Mouse (Mus musculus): ENCODE measurements around the gene Rps16. TPM values are rescaled to one million over a fixed set of nuclear protein-coding genes. Genes with fewer than 3 reads are reported as not detected.

Rps16 gene
- polyA plus RNA-seq (2015; fragmentation: Nextera tagmentation; extraction: Ambion mirVana) = 599 and 651 TPM in 2 replicates

DNA sequence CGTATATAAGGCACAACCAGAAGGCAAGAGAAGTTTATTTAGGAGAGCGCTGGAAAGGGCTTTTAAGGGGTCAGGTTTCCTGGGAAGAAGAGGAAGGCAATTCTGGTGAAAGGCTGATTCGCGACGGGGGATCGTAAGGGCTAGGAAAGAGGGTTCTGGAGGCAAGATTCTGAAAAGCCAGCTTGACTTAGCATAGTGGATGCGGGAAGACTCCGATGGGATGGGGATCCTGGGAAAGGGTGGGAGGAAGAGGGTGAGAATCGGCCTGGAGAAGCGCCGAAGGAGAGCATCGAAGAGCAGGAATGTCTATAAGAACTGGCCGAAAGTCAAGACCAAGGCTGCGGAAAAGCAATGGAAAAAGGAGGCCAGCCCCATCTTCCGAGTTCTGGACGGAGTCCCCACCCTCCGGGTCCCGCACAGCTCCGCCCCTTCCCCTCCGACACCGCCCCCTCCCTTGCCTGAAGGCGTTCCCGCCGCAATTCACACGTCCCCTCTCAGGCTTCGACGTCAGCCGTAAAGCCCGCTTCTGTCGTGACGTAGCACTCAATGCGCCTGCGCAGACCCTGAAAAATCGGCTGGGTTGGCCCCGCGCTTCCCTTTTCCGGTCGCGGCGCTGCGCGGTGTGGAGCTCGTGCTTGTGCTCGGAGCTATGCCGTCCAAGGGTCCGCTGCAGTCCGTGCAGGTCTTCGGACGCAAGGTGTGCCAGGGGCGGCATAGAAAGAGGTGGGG is at the start of gene Rps16:
Gene Rps16, plus strand, starts transcription at position 498 of the 729 bp plus-strand sequence.
- H3K4me1 ChIP-seq = peaks cover 19% of the 10 kb centered on the region
- no peaks in the 10 kb centered on the region for H3K9me3 ChIP-seq
- WGBS = under 1% methylated on average over 50 of the region's 50 CpGs
- peak within 1 kb of the TSS; percentile 88 for H3K4me2 ChIP-seq
- H3K27me3 ChIP-seq (replicated peaks) = no peaks in the 10 kb centered on the region
- peaks cover 37% of the 10 kb centered on the region for H3K36me3 ChIP-seq
- H3K27ac ChIP-seq (replicated peaks) = peak within 1 kb of the TSS; percentile 92
- ATAC-seq (ENCODE audit: extremely low read depth, insufficient number of reproducible peaks, low FRiP score, low TSS enrichment) = peak; percentile 93
- peak within 1 kb of the TSS; percentile 71 for H3K4me3 ChIP-seq
- peak within 1 kb of the TSS; percentile 99 for H3K9ac ChIP-seq

DNA sequence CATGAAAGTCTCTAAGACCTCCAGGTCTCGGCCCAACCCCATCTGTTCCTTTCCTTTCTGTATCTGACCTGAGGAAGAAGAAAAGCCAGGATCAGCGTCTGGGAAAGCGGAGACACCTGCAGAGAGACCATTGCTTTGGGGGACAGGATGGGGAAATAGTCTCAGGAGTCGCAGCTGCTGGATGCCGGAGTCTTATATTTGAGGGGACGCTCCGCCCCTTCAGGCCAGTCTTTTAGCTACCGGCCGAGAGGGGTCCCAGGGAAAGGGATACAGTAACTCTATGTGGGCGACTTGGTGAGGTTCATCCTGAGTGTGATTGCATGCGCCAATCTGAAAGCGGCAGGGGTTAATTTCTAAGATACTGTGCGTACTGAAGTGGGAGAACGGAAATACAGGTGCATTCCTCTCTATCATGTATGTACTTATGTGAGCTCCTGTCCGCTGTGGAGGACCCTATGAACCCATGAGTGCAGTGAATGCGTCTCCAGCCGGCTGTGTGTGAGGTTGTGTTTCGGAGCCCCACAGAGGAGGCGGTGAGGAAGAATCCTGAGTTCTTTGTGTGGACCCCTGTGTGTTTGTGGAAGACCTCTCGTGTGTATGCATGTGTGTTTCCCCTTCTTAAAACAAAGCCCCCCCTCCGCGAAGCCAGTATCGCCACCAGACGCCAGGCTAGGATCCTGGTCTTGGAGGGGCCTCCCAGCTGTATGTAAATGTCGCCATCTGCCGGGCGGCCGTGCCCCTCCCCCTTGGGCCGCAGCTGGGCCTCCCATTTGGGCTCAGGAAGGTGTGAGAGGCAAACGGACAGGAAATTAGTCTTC is 48.6 kb upstream of the Rps16 start, which contains the start of gene Dll3:
Gene Dll3, minus strand, starts transcription at position 623 of the 818 bp plus-strand sequence.
- H3K27ac ChIP-seq (replicated peaks) = no peak within 1 kb of the TSS
- peak within 1 kb of the TSS; percentile 70 for H3K4me2 ChIP-seq
- peak within 1 kb of the TSS; percentile 44 for H3K4me3 ChIP-seq
- 1% methylated on average over 30 of the region's 30 CpGs for WGBS
- peaks cover 22% of the 10 kb centered on the region for H3K36me3 ChIP-seq
- ATAC-seq (ENCODE audit: extremely low read depth, insufficient number of reproducible peaks, low FRiP score, low TSS enrichment) = no peak
- H3K9me3 ChIP-seq = no peaks in the 10 kb centered on the region
- H3K27me3 ChIP-seq (replicated peaks) = peaks cover 70% of the 10 kb centered on the region
- H3K9ac ChIP-seq = peak within 1 kb of the TSS; percentile 74
- peaks cover 15% of the 10 kb centered on the region for H3K4me1 ChIP-seq

DNA sequence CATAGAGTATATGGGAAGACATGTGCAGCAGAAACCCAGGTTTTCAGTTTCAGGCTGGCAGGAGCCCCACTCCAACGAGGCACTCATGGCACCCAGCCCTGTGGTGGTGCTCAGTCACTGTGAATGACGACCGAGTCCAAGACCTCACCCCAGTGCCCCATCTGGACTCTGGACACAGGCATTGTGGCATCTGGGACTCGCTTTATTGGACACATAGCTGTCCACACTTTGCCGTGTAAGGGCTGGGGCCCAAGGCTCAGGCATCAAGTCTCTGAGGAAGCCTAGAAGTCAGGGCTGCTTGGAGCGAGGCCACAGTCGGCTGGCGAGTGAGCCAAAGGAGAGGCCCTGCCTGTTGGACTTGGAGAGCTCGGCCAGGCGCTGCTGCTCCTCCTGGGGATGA is 44.8 kb upstream of the Rps16 start:
- H3K4me3 ChIP-seq = no peak overlapping the region
- no peak overlapping the region for H3K4me2 ChIP-seq
- H3K9ac ChIP-seq = no peak overlapping the region
- peaks cover 59% of the 10 kb centered on the region for H3K36me3 ChIP-seq
- no peaks in the 10 kb centered on the region for H3K9me3 ChIP-seq
- H3K4me1 ChIP-seq = peaks cover 20% of the 10 kb centered on the region
- no peak for ATAC-seq (ENCODE audit: extremely low read depth, insufficient number of reproducible peaks, low FRiP score, low TSS enrichment)
- 83% methylated on average over 10 of the region's 10 CpGs for WGBS
- H3K27me3 ChIP-seq (replicated peaks) = peaks cover 32% of the 10 kb centered on the region
- H3K27ac ChIP-seq (replicated peaks) = no peak overlapping the region

DNA sequence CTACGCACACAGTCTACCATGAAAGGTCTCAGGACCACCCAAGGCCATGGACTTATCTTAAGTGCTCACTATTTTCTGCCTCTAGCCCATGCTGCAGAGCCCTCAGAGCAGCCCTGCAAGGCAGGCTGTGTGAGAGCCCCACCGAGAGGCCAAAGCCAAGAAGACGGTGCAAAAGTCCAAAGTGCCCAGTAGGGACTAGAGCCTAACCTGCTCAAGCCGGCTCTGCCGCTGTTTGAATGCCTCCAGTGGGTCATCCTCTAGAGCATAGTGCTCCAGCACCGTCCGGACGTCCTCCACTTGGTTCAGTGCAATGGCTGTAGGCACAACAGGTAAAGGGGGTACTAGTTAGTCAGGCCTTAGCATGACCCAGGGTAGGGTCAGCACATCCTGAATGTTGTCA is 44.2 kb upstream of the Rps16 start:
- no peaks in the 10 kb centered on the region for H3K9me3 ChIP-seq
- no peak for ATAC-seq (ENCODE audit: extremely low read depth, insufficient number of reproducible peaks, low FRiP score, low TSS enrichment)
- no peak overlapping the region for H3K27ac ChIP-seq (replicated peaks)
- no peak overlapping the region for H3K4me3 ChIP-seq
- 78% methylated on average over 8 of the region's 8 CpGs for WGBS
- H3K4me2 ChIP-seq = no peak overlapping the region
- H3K4me1 ChIP-seq = peaks cover 24% of the 10 kb centered on the region
- H3K36me3 ChIP-seq = peaks cover 59% of the 10 kb centered on the region
- no peak overlapping the region for H3K9ac ChIP-seq
- peaks cover 26% of the 10 kb centered on the region for H3K27me3 ChIP-seq (replicated peaks)

DNA sequence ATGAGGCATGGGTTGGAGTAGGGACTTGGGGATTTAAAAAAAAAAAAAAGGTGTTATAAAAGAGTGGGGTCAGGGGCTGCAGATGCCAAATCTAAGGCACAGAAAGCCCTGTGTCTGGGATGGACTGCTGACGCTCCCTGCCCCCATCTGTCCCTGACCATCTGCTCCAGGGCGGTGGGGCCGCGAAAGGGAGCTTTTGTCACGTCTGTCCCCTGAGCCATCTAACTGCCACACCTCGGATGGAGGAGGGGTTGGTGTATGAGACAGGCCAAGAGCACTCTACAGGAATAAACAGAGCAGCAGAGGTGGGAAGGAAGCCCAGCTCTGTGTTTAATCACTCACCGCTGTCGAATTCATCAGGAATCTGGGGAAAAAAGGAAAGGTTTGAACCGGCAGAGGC is 40.7 kb upstream of the Rps16 start:
- Histone ChIP-seq H3K4me2 (no peak overlapping the region), H3K36me3 (peaks cover 67% of the 10 kb centered on the region), H3K4me3 (no peak overlapping the region), H3K9ac (no peak overlapping the region), H3K27ac (replicated peaks) (no peak overlapping the region), H3K9me3 (no peaks in the 10 kb centered on the region), H3K27me3 (replicated peaks) (no peaks in the 10 kb centered on the region), H3K4me1 (peaks cover 19% of the 10 kb centered on the region)
- WGBS = 61% methylated on average over 9 of the region's 9 CpGs
- no peak for ATAC-seq (ENCODE audit: extremely low read depth, insufficient number of reproducible peaks, low FRiP score, low TSS enrichment)

DNA sequence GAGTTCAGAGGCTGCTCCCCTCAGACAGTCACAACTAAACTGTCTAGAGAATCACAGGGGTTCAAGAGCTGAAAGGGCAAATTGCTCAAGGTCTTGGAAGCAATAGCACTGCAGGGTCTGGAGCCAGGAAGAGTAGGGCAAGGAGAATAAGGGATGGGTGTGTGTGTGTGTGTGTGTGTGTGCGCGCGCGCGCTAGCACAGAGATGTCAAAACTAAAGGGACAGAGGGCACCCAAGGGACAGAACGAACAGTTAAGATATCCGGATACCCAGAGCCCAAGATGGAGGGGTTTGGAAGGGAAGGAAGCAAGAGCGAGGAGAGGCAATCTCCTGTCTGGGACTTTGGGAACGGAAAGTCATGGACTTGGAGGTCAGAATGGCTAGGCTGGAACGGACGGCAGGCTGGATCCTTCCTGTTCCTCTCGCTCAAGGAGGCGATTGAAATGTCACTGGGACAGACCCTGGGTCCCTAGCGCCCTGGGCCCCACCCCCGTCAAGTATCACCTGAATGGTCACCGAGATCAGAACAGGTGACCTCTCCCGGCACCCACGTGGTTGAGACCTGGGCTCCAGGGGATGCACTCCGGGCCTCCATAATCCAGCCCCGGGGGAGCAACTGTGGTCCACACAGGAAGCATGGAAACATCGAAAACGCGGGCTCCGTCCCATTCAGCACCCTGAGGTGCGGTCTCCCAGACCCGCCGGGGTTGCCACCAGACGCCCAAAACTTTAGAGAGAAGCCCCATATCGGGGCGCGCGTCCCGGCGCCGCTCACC is 39.1 kb upstream of the Rps16 start:
- H3K4me1 ChIP-seq = peaks cover 19% of the 10 kb centered on the region
- no peaks in the 10 kb centered on the region for H3K27me3 ChIP-seq (replicated peaks)
- H3K4me3 ChIP-seq = peak overlapping the region; percentile 93
- WGBS = 4% methylated on average over 35 of the region's 35 CpGs
- H3K36me3 ChIP-seq = peaks cover 67% of the 10 kb centered on the region
- peak overlapping the region; percentile 92 for H3K4me2 ChIP-seq
- H3K27ac ChIP-seq (replicated peaks) = peak overlapping the region; percentile 57
- no peaks in the 10 kb centered on the region for H3K9me3 ChIP-seq
- ATAC-seq (ENCODE audit: extremely low read depth, insufficient number of reproducible peaks, low FRiP score, low TSS enrichment) = peak; percentile 27; the same call in 1 of the 2 replicates
- H3K9ac ChIP-seq = peak overlapping the region; percentile 92

DNA sequence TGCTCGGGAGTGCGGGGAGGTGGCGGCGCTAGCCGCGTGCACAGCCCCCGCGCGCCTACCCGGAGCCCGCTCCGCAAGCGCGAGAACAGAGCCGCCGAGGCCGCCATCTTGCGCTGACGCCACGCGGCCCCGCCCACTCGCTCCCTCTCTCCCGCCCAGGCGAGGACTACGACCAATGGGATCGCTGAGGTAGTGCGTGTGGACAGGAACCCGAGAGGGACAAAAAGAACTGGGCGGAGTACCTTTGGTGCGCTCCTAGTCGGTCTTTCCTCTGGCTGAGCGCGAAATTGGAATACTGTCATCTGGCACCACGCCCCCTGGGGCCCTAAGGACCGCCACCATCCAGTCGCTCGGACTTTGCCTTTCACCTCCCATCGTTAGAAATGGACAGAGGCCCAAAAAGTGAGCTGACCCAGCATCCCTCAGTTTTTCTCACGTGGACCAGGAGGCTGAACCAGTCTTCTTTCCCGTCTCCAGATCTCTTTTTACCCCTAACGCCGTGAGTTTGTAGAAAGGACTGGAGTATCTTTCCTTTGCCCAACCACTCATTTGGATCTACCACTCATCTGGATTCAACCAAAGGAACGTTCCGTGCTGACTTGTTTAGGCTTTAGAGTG is 38.4 kb upstream of the Rps16 start, which contains the start of gene Timm50:
Gene Timm50, minus strand, starts transcription at position 147 of the 618 bp plus-strand sequence.
- peak; percentile 92 for ATAC-seq (ENCODE audit: extremely low read depth, insufficient number of reproducible peaks, low FRiP score, low TSS enrichment)
- Histone ChIP-seq H3K27me3 (replicated peaks) (no peaks in the 10 kb centered on the region), H3K9ac (peak within 1 kb of the TSS; percentile 92), H3K4me3 (peak within 1 kb of the TSS; percentile 93), H3K4me2 (peak within 1 kb of the TSS; percentile 92), H3K27ac (replicated peaks) (peak within 1 kb of the TSS; percentile 57), H3K36me3 (peaks cover 67% of the 10 kb centered on the region), H3K9me3 (no peaks in the 10 kb centered on the region), H3K4me1 (peaks cover 19% of the 10 kb centered on the region)
- under 1% methylated on average over 43 of the region's 45 CpGs for WGBS

DNA sequence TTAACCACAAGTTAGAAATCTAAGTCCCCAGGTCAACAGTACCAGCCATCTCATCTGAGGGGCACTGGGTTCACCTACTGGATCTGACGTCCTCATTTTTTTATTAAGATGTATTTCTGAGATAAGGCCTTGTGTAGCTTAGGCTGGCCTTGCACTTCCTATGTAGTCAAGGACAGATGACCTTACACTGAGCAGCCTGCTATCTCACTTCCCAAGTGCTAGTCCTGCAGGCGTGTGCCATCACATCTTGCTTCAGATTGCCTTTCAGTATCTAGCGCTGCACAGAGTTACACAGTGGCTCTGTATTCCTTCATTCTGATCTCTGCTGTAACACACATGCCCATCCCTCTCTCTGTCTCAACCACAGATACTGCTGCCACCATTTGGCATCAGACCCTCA is 32.4 kb upstream of the Rps16 start:
- H3K4me1 ChIP-seq = no peaks in the 10 kb centered on the region
- no peaks in the 10 kb centered on the region for H3K27me3 ChIP-seq (replicated peaks)
- H3K4me2 ChIP-seq = no peak overlapping the region
- no peak overlapping the region for H3K27ac ChIP-seq (replicated peaks)
- no peak overlapping the region for H3K9ac ChIP-seq
- no peaks in the 10 kb centered on the region for H3K9me3 ChIP-seq
- WGBS = 81% methylated on average over 3 of the region's 3 CpGs
- H3K36me3 ChIP-seq = peaks cover 92% of the 10 kb centered on the region
- no peak overlapping the region for H3K4me3 ChIP-seq
- no peak for ATAC-seq (ENCODE audit: extremely low read depth, insufficient number of reproducible peaks, low FRiP score, low TSS enrichment)

DNA sequence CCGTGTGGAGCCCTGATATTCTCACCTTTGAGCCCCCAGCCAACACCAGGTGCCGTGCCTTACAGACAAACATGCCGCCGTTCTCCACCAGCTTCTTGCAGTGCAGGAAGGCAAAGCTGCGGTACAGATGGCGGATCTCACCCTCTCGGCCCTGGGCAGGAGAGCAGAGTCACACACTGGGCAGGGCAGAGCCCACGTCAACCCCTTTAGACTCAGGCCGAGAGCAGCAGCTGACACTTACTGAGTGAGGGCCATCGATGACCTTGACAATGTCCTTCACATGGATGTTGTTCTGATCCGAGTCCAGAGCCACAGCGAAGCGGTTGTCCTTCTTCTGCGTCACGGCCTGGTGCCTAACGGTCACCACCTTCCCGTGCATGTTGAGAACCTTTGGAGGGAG is 31.7 kb upstream of the Rps16 start:
- H3K4me3 ChIP-seq = no peak overlapping the region
- H3K27me3 ChIP-seq (replicated peaks) = no peaks in the 10 kb centered on the region
- H3K4me1 ChIP-seq = no peaks in the 10 kb centered on the region
- no peak overlapping the region for H3K4me2 ChIP-seq
- peaks cover 99% of the 10 kb centered on the region for H3K36me3 ChIP-seq
- 87% methylated on average over 17 of the region's 17 CpGs for WGBS
- ATAC-seq (ENCODE audit: extremely low read depth, insufficient number of reproducible peaks, low FRiP score, low TSS enrichment) = no peak
- no peak overlapping the region for H3K27ac ChIP-seq (replicated peaks)
- H3K9ac ChIP-seq = no peak overlapping the region
- no peaks in the 10 kb centered on the region for H3K9me3 ChIP-seq

DNA sequence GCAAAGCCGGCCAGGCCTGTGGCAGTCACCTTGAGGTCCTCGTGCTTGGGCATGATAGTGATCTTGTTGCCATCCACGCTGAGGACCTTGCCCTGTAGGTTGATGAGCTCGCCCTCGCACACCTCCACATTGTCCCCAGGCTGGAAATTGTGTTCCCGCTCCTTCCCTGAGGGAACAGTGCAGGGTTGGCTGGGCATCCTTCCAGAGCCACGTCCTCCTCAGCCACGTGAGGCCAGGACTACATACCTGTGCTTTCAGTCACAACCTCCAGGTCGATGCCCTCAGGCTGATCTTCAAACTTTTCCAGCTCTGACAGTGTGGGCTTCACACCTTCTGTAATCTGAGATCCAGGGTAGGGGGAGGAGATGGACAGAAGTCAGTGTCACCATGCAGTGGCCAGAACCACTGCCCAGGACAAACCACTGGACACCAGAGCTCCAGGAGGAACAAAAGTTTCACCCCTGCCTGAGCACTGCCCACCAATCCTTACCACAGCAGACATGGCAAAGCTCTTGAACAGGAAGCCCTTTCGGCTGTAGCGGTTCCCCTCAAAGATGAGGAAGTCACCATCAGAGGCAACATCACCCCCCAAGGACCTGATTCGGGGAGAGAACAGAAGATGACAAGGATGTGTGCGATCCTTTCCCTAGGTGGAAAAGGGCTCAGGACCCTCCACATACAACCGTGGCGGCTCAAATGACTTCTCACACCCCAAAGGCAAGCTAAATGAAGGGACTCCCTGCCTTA is 28.3 kb upstream of the Rps16 start:
- H3K4me3 ChIP-seq = no peak overlapping the region
- H3K9ac ChIP-seq = no peak overlapping the region
- no peak overlapping the region for H3K4me2 ChIP-seq
- H3K36me3 ChIP-seq = peaks cover 100% of the 10 kb centered on the region
- 90% methylated on average over 15 of the region's 15 CpGs for WGBS
- H3K9me3 ChIP-seq = no peaks in the 10 kb centered on the region
- no peaks in the 10 kb centered on the region for H3K27me3 ChIP-seq (replicated peaks)
- no peak overlapping the region for H3K27ac ChIP-seq (replicated peaks)
- ATAC-seq (ENCODE audit: extremely low read depth, insufficient number of reproducible peaks, low FRiP score, low TSS enrichment) = no peak
- no peaks in the 10 kb centered on the region for H3K4me1 ChIP-seq

Data from heart, embryonic 13.5 days (tissue).